Mouse (Mus musculus) urinary bladder, postnatal 4 days (tissue): Measurements from ENCODE around the gene 4930558C23Rik.
"Not testable (repeated sequence)": the region's sequence is repeated elsewhere in the genome, so short reads cannot be mapped to it uniquely, and the experiment has no call there.

Experiments used
- DNase-seq, 2 experiments: peaks; one replicate each; pipeline ENCODE4 v3.0.0; 2021 to 2022; ENCODE audit warnings: low spot score in 2 of 2

The 4930558C23Rik gene

GRCm38 (mm10) chr3:95402741-95403140 is at the start of gene 4930558C23Rik:
TSS of gene 4930558C23Rik (minus strand) at chr3:95402841.
- no peak for DNase-seq

GRCm38 (mm10) chr3:95450915-95451314 is 48.3 kb upstream of the 4930558C23Rik start:
- no peak for DNase-seq

- DNase-seq = no peak
These were observed 47.8 kb upstream of the 4930558C23Rik start for GRCm38 (mm10) chr3:95450408-95450807.

GRCm38 (mm10) chr3:95445311-95445710 is 42.7 kb upstream of the 4930558C23Rik start:
- no peak for DNase-seq

GRCm38 (mm10) chr3:95442406-95443117 is 39.9 kb upstream of the 4930558C23Rik start:
- no peak for DNase-seq

- DNase-seq = no peak
These were observed 37.0 kb upstream of the 4930558C23Rik start for GRCm38 (mm10) chr3:95439670-95440069.

GRCm38 (mm10) chr3:95438636-95439035 is 36.0 kb upstream of the 4930558C23Rik start:
- not testable (repeated sequence) for DNase-seq

GRCm38 (mm10) chr3:95435561-95435960 is 32.9 kb upstream of the 4930558C23Rik start:
- no peak for DNase-seq

- DNase-seq = no peak
These were observed 32.3 kb upstream of the 4930558C23Rik start for GRCm38 (mm10) chr3:95434983-95435370.

- peak; percentile 87 to 88 for DNase-seq
These were observed 31.7 kb upstream of the 4930558C23Rik start, which contains the start of gene Arnt for GRCm38 (mm10) chr3:95434136-95434982. TSS of gene Arnt (plus strand) at chr3:95434388.

- DNase-seq = no peak
These were observed 30.8 kb upstream of the 4930558C23Rik start for GRCm38 (mm10) chr3:95433301-95433915.

- DNase-seq = not testable (repeated sequence)
These were observed 25.8 kb upstream of the 4930558C23Rik start for GRCm38 (mm10) chr3:95428423-95428822.

- peak in 1 of 2 experiments; percentile 22 for DNase-seq
These were observed 25.2 kb upstream of the 4930558C23Rik start for GRCm38 (mm10) chr3:95427891-95428238.

GRCm38 (mm10) chr3:95427117-95427890 is 24.7 kb upstream of the 4930558C23Rik start:
- DNase-seq = not testable (repeated sequence)

- not testable (repeated sequence) for DNase-seq
These were observed 23.8 kb upstream of the 4930558C23Rik start for GRCm38 (mm10) chr3:95426476-95426875.

- no peak for DNase-seq
These were observed 15.2 kb upstream of the 4930558C23Rik start for GRCm38 (mm10) chr3:95417866-95418265.

- DNase-seq = no peak
These were observed 9.6 kb upstream of the 4930558C23Rik start for GRCm38 (mm10) chr3:95412268-95412667.

- DNase-seq = no peak
These were observed 6.2 kb upstream of the 4930558C23Rik start for GRCm38 (mm10) chr3:95408852-95409251.

- DNase-seq = no peak
These were observed 5.1 kb upstream of the 4930558C23Rik start for GRCm38 (mm10) chr3:95407728-95408127.

- DNase-seq = no peak
These were observed 8.3 kb downstream of the 4930558C23Rik start for GRCm38 (mm10) chr3:95394385-95394784.

- DNase-seq = no peak
These were observed 17.1 kb downstream of the 4930558C23Rik start for GRCm38 (mm10) chr3:95385401-95386075.
